Mouse (Mus musculus): ENCODE data around the gene Vmn1r11.

Vmn1r11 gene

GRCm38 (mm10) chr6:57133155-57133554 lies at the start of gene Vmn1r11:
Gene Vmn1r11 (plus strand): TSS chr6:57133455.
- DNase-seq (ENCODE audit: extremely low read depth, low read depth) = no peak

GRCm38 (mm10) chr6:57106358-57106757 lies 26.9 kb upstream of the Vmn1r11 start:
- DNase-seq (ENCODE audit: extremely low read depth, low read depth) = peak; percentile 6

GRCm38 (mm10) chr6:57109154-57109553 lies 24.1 kb upstream of the Vmn1r11 start, which contains the start of gene Vmn1r10:
Gene Vmn1r10 (plus strand): TSS chr6:57109454.
- DNase-seq (ENCODE audit: extremely low read depth, low read depth) = no peak

GRCm38 (mm10) chr6:57156619-57157018 lies 23.4 kb downstream of the Vmn1r11 start, which contains the start of gene Vmn1r12:
Gene Vmn1r12 (plus strand): TSS chr6:57156919.
- DNase-seq (ENCODE audit: extremely low read depth, low read depth) = no peak
